Mouse (Mus musculus): ENCODE data around the gene Galr3. TPM values are rescaled to one million over a fixed set of nuclear protein-coding genes. Genes with fewer than 3 reads are reported as not detected.

Gene Galr3
- polyA plus RNA-seq, 1 experiment from 2014 or later = not detected

GRCm38 (mm10) chr15:79038853-79039252, 2.8 kb upstream of the Galr3 start:
- H3K9me3 ChIP-seq (replicated peaks) = no peaks in the 10 kb centered on the region
- WGBS = 17% methylated on average over 7 of the region's 7 CpGs
- no peak overlapping the region for H3K4me3 ChIP-seq
- H3K4me2 ChIP-seq = no peak overlapping the region
- ATAC-seq (replicated peaks; ENCODE audit: insufficient number of reproducible peaks, insufficient read depth, low FRiP score, low read depth) = 0 out of 2 replicates have a peak, but pooled peaks have one; percentile 25
- H3K4me1 ChIP-seq (replicated peaks) = peaks cover 32% of the 10 kb centered on the region
- H3K27ac ChIP-seq = no peak overlapping the region
- H3K27me3 ChIP-seq = peaks cover 46% of the 10 kb centered on the region
- H3K36me3 ChIP-seq = no peaks in the 10 kb centered on the region
- H3K9ac ChIP-seq = no peak overlapping the region

- peaks cover 54% of the 10 kb centered on the region for H3K27me3 ChIP-seq
- H3K36me3 ChIP-seq = no peaks in the 10 kb centered on the region
- H3K9ac ChIP-seq = 0 out of 2 replicates have a peak overlapping the region, but pooled peaks have one; percentile 1
- H3K9me3 ChIP-seq (replicated peaks) = no peaks in the 10 kb centered on the region
- H3K27ac ChIP-seq = no peak overlapping the region
- peak overlapping the region; percentile 54 for H3K4me2 ChIP-seq
- peaks cover 32% of the 10 kb centered on the region for H3K4me1 ChIP-seq (replicated peaks)
- 16% methylated on average over 24 of the region's 24 CpGs for WGBS
- H3K4me3 ChIP-seq = peak overlapping the region; percentile 25
- ATAC-seq (replicated peaks; ENCODE audit: insufficient number of reproducible peaks, insufficient read depth, low FRiP score, low read depth) = no peak
Observed at GRCm38 (mm10) chr15:79040501-79041416, 926 bp upstream of the Galr3 start.

DNA sequence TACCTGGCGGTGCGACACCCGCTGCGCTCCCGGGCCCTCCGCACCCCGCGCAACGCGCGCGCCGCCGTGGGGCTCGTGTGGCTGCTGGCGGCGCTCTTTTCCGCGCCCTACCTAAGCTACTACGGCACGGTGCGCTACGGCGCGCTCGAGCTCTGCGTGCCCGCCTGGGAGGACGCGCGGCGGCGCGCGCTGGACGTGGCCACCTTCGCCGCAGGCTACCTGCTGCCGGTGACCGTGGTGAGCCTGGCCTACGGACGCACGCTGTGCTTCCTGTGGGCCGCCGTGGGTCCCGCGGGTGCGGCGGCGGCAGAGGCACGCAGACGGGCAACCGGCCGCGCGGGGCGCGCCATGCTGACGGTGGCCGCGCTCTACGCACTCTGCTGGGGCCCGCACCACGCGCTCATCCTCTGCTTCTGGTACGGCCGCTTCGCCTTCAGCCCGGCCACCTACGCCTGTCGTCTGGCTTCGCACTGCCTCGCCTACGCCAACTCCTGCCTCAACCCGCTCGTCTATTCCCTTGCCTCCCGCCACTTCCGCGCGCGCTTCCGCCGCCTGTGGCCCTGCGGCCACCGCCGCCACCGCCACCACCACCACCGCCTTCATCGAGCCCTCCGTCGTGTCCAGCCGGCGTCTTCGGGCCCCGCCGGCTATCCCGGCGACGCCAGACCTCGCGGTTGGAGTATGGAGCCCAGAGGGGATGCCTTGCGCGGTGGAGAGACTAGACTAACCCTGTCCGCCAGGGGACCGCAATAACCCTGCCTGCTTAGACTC, 1.2 kb downstream of the Galr3 start:
- Histone ChIP-seq H3K4me2 (peak overlapping the region; percentile 97), H3K9me3 (replicated peaks) (no peaks in the 10 kb centered on the region), H3K4me3 (peak overlapping the region; percentile 58), H3K27ac (no peak overlapping the region), H3K4me1 (replicated peaks) (peaks cover 28% of the 10 kb centered on the region), H3K27me3 (peaks cover 54% of the 10 kb centered on the region), H3K36me3 (no peaks in the 10 kb centered on the region), H3K9ac (peak overlapping the region; percentile 45)
- under 1% methylated on average over 68 of the region's 105 CpGs for WGBS
- no peak for ATAC-seq (replicated peaks; ENCODE audit: insufficient number of reproducible peaks, insufficient read depth, low FRiP score, low read depth)

DNA sequence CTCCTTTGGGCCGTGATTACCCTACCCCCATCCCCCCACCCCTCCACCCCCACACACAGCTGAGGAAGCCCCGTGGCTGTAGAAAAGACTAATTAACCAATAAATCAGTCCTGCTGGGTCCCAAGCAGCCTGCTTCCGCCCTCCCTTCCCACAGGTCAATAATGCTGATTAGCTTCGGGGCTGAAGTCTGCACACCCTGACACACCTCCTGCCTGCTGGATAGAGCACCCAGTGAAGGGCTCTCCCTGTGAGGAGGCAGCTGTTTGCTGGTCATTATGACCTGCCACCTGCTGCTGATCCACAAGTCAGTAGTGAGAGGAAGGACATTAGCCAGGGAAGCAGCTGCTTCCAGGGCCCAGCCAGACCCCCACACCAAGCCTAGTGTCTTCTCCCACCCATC, 3.2 kb downstream of the Galr3 start:
- H3K9ac ChIP-seq = no peak overlapping the region
- no peak overlapping the region for H3K4me2 ChIP-seq
- H3K9me3 ChIP-seq (replicated peaks) = no peaks in the 10 kb centered on the region
- H3K4me3 ChIP-seq = no peak overlapping the region
- no peak overlapping the region for H3K27ac ChIP-seq
- peaks cover 52% of the 10 kb centered on the region for H3K27me3 ChIP-seq
- no peaks in the 10 kb centered on the region for H3K36me3 ChIP-seq
- peaks cover 22% of the 10 kb centered on the region for H3K4me1 ChIP-seq (replicated peaks)
- ATAC-seq (replicated peaks; ENCODE audit: insufficient number of reproducible peaks, insufficient read depth, low FRiP score, low read depth) = no peak
- 34% methylated on average over 4 of the region's 4 CpGs for WGBS

GRCm38 (mm10) chr15:79048186-79048585, 6.5 kb downstream of the Galr3 start:
- Histone ChIP-seq H3K27ac (no peak overlapping the region), H3K9me3 (replicated peaks) (no peaks in the 10 kb centered on the region), H3K4me3 (no peak overlapping the region), H3K36me3 (peaks cover 3% of the 10 kb centered on the region), H3K9ac (no peak overlapping the region), H3K4me2 (no peak overlapping the region), H3K4me1 (replicated peaks) (peaks cover 1% of the 10 kb centered on the region; the same call in 1 of the 2 replicates), H3K27me3 (peaks cover 19% of the 10 kb centered on the region)
- WGBS = 68% methylated on average over 4 of the region's 4 CpGs
- ATAC-seq (replicated peaks; ENCODE audit: insufficient number of reproducible peaks, insufficient read depth, low FRiP score, low read depth) = no peak

DNA sequence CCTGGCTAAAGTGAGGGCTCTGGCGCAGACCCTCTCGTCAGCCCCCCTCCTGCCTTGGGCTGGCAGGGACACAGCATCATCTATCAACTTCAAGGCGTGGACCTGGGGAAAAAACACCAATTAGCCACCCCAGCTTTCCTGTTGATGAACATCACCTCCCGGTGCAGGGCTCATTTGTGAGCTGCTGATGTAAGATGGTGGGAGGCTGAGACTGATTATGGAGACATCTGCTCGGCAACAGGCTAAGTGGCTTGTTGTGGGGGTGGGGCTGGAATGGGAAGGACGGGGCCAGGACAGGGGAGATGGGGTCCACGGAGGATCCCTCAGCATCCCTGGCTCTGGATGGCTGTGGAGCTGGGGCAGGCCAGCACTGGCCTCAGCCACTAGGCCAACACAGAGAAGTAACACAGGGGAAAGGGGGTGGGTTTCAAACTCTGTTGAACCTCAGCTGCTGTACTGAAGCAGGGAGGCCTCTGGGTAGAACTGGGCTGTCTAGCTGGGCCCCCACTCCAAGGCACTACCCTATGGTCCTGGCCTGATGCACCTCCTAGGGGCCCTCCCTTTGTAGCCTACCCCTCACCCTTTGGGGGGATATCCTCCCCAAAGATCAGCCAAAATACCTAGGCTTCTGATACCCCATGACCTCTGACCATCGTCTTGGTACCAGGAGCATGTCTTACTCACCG, 8.6 kb downstream of the Galr3 start:
- peaks cover 24% of the 10 kb centered on the region for H3K36me3 ChIP-seq
- 47% methylated on average over 9 of the region's 9 CpGs for WGBS
- no peak overlapping the region for H3K4me3 ChIP-seq
- peaks cover 4% of the 10 kb centered on the region; the same call in 1 of the 2 replicates for H3K27me3 ChIP-seq
- no peak overlapping the region for H3K4me2 ChIP-seq
- ATAC-seq (replicated peaks; ENCODE audit: insufficient number of reproducible peaks, insufficient read depth, low FRiP score, low read depth) = no peak
- H3K27ac ChIP-seq = no peak overlapping the region
- H3K9ac ChIP-seq = no peak overlapping the region
- H3K4me1 ChIP-seq (replicated peaks) = no peaks in the 10 kb centered on the region
- H3K9me3 ChIP-seq (replicated peaks) = no peaks in the 10 kb centered on the region

- H3K27ac ChIP-seq = no peak overlapping the region
- H3K27me3 ChIP-seq = peaks cover 4% of the 10 kb centered on the region; the same call in 1 of the 2 replicates
- 80% methylated on average over 2 of the region's 2 CpGs for WGBS
- H3K4me1 ChIP-seq (replicated peaks) = no peaks in the 10 kb centered on the region
- H3K36me3 ChIP-seq = peaks cover 31% of the 10 kb centered on the region
- no peak overlapping the region for H3K4me2 ChIP-seq
- H3K9ac ChIP-seq = no peak overlapping the region
- H3K9me3 ChIP-seq (replicated peaks) = no peaks in the 10 kb centered on the region
- ATAC-seq (replicated peaks; ENCODE audit: insufficient number of reproducible peaks, insufficient read depth, low FRiP score, low read depth) = no peak
- no peak overlapping the region for H3K4me3 ChIP-seq
Observed at GRCm38 (mm10) chr15:79050964-79051363, 9.3 kb downstream of the Galr3 start.

DNA sequence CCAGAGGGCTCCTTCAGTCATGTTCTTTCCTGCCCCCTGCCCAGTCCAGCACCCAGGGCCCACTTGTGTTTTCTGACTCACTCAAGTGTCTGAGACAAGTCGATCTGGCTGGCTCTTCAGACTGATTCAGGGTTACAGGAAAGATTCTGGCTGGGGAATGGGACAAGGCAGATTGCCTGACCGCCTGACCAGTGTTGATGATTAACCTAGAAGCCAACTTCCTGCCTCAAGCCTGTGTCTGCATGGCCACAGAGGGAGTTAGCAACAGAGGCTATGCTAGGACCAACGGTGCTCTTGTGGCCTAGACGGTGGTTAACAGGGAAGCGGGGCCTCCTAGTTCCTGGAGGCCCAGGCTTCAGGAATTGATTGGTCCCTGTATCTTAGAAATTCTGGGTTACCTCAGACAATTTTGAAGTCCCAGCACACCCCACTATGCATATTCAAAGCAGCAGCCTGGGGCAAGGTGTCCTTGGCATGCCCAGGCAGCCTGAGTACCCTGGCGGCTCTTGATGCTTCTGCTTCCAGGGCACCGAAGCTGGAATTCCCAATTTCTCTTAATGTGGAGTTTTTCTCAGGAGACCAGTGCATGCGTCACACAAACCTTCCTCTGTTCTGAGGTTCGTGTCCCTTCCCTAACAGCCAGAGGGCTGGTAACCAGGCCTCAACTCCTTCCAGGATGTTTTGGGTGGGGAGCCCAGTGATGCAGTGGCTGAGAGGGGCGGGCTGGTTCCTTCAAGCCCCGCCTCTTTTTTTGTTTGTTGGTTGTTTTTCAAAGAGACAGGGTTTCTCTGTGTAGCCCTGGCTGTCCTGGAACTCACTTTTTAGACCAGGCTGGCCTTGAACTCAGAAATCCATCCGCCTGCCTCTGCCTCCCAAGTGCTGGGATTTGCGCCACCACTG, 10.0 kb downstream of the Galr3 start:
- WGBS = 65% methylated on average over 13 of the region's 13 CpGs
- H3K36me3 ChIP-seq = peaks cover 38% of the 10 kb centered on the region
- H3K27ac ChIP-seq = no peak overlapping the region
- ATAC-seq (replicated peaks; ENCODE audit: insufficient number of reproducible peaks, insufficient read depth, low FRiP score, low read depth) = no peak
- H3K27me3 ChIP-seq = peaks cover 4% of the 10 kb centered on the region; the same call in 1 of the 2 replicates
- H3K9ac ChIP-seq = no peak overlapping the region
- H3K9me3 ChIP-seq (replicated peaks) = no peaks in the 10 kb centered on the region
- no peaks in the 10 kb centered on the region for H3K4me1 ChIP-seq (replicated peaks)
- H3K4me3 ChIP-seq = no peak overlapping the region
- H3K4me2 ChIP-seq = no peak overlapping the region

- peaks cover 4% of the 10 kb centered on the region; the same call in 1 of the 2 replicates for H3K27me3 ChIP-seq
- no peaks in the 10 kb centered on the region for H3K4me1 ChIP-seq (replicated peaks)
- H3K27ac ChIP-seq = no peak overlapping the region
- no peak for ATAC-seq (replicated peaks; ENCODE audit: insufficient number of reproducible peaks, insufficient read depth, low FRiP score, low read depth)
- H3K4me3 ChIP-seq = no peak overlapping the region
- 81% methylated on average over 2 of the region's 2 CpGs for WGBS
- H3K4me2 ChIP-seq = no peak overlapping the region
- no peak overlapping the region for H3K9ac ChIP-seq
- no peaks in the 10 kb centered on the region for H3K9me3 ChIP-seq (replicated peaks)
- peaks cover 45% of the 10 kb centered on the region for H3K36me3 ChIP-seq
Observed at GRCm38 (mm10) chr15:79052366-79052765, 10.7 kb downstream of the Galr3 start.

- H3K27ac ChIP-seq = no peak overlapping the region
- no peak for ATAC-seq (replicated peaks; ENCODE audit: insufficient number of reproducible peaks, insufficient read depth, low FRiP score, low read depth)
- H3K36me3 ChIP-seq = peaks cover 77% of the 10 kb centered on the region
- WGBS = 86% methylated on average over 7 of the region's 7 CpGs
- no peak overlapping the region for H3K4me2 ChIP-seq
- no peak overlapping the region for H3K9ac ChIP-seq
- no peaks in the 10 kb centered on the region for H3K9me3 ChIP-seq (replicated peaks)
- no peaks in the 10 kb centered on the region for H3K27me3 ChIP-seq
- no peak overlapping the region for H3K4me3 ChIP-seq
- H3K4me1 ChIP-seq (replicated peaks) = peaks cover 7% of the 10 kb centered on the region
Observed at GRCm38 (mm10) chr15:79056601-79057000, 14.9 kb downstream of the Galr3 start.

Measured in heart, embryonic 15.5 days (tissue).